Mouse (Mus musculus) olfactory bulb, adult 2 months (tissue): Measurements from ENCODE around the gene Actn1.

Experiments used
- CTCF ChIP-seq: fragments of 200-500 bp; IDR thresholded peaks from 2 replicates; pipeline ENCODE4 v1.5.1; 2012; ENCODE audit warnings: low read depth, mild to moderate bottlenecking, low read length, moderate library complexity; ENCODE audit not compliant: insufficient read depth
- POLR2A ChIP-seq: fragments of 200-500 bp; IDR thresholded peaks from 2 replicates; pipeline ENCODE4 v1.6.1; 2012; ENCODE audit warnings: mild to moderate bottlenecking, low read depth, low read length, moderate library complexity; ENCODE audit not compliant: insufficient read depth

GRCm38 (mm10) chr12:80228356-80228755, 31.8 kb downstream of the Actn1 start:
- no peak for TF ChIP-seq POLR2A
- no peak for TF ChIP-seq CTCF
